Mouse (Mus musculus): Measurements from ENCODE around the gene Zbtb7b. TPM values are rescaled to one million over a fixed set of nuclear protein-coding genes. Genes with fewer than 3 reads are reported as not detected.
A peak's percentile ranks its signal among the peaks of the same experiment; 100 is the strongest.

The Zbtb7b gene
- 20.8 and 40.2 TPM in 2 replicates for polyA plus RNA-seq (2011; ENCODE audit: insufficient read depth, insufficient read length, low replicate concordance, missing spikeins)

DNA sequence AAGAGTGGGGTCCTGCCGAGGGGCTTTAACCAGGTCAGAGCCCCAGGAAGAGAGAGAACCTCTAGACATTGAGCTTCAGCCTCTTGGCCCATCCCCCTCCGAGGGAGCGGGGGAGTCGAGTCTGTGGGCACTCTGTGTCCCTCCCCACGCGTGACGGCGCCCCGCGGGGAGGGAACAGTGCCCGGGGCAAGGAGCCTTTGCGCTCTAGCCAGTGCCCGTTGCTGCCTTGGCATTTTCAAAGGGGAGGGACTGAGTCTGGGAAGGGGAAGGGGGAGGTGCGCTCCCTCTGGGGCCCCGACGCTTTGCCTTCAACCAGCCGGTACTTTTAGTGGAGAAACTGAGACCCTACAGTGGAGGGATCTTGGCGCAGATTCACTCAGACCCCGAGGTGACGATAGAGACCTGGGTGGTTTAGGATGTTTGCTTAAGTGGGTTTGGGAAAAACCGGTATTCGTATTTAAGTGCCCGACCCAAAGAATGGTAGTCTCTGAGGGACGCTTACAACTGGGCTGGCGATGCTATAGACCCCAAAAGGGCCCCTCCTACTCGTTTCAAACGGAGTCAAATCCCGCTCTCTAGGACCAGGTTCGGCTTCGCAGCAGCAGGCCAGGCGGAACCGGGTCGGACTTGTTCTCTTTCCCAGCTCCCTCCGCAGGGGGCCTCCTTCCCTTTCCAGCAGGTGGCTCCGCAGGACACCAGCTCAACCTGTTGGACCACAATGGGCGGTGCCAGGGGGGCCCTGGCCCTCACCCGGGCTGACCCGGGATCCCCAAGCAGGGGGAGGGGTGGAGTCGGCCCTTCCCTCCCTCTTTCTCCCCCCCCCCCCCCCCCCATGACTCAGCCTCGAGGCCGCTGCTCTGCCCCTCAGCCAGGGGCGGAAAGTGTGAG is at the start of gene Zbtb7b:
Gene Zbtb7b (minus strand): TSS at position 771 of the 888 bp plus-strand sequence.
- TF ChIP-seq POLR2A (IDR thresholded peaks at IDR 0.05; ENCODE audit: borderline replicate concordance, control insufficient read depth, low read depth, low read length): peak; percentile 58; the same call in 1 of the 2 replicates
- TF ChIP-seq CTCF (IDR thresholded peaks at IDR 0.05; ENCODE audit: control insufficient read depth, insufficient read depth, low read length): peak; percentile 16; the same call in 1 of the 2 replicates
- under 1% methylated on average over 42 of the region's 42 CpGs for WGBS
- no peaks in the 10 kb centered on the region; the same call in 1 of the 2 replicates for H3K4me1 ChIP-seq (ENCODE audit: control insufficient read depth, insufficient read depth, low read length)
- peak within 1 kb of the TSS; percentile 87 for H3K27ac ChIP-seq (ENCODE audit: control insufficient read depth, insufficient read depth, low read depth, low read length, poor library complexity)
- H3K4me3 ChIP-seq (replicated peaks; ENCODE audit: control insufficient read depth, low read depth, low read length): peak within 1 kb of the TSS; percentile 75

DNA sequence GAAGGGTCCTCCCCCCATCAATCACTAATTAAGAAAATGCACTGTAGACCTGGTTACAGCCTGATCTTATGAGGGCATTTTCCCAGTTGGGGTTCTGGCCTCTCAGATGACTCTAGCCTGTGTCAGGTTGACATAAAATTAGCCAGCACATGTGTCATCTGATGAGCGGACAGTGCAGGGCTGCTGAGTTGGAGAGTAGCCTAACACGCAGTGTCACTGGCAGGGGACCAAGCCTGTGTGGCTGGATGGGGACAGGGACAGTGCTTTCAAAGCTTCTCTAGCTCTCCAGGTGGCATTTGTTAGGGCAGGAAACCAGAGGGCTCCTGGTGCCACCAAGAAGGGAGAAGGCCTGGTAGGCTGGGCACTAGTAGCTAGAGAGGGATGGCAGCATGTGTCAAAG is 46.1 kb upstream of the Zbtb7b start:
- TF ChIP-seq POLR2A (IDR thresholded peaks at IDR 0.05; ENCODE audit: borderline replicate concordance, control insufficient read depth, low read depth, low read length) (no peak), CTCF (IDR thresholded peaks at IDR 0.05; ENCODE audit: control insufficient read depth, insufficient read depth, low read length) (no peak)
- H3K4me1 ChIP-seq (ENCODE audit: control insufficient read depth, insufficient read depth, low read length): peaks cover 7% of the 10 kb centered on the region
- WGBS: 90% methylated on average over 2 of the region's 2 CpGs
- H3K4me3 ChIP-seq (replicated peaks; ENCODE audit: control insufficient read depth, low read depth, low read length): no peak overlapping the region
- H3K27ac ChIP-seq (ENCODE audit: control insufficient read depth, insufficient read depth, low read depth, low read length, poor library complexity): no peak overlapping the region

DNA sequence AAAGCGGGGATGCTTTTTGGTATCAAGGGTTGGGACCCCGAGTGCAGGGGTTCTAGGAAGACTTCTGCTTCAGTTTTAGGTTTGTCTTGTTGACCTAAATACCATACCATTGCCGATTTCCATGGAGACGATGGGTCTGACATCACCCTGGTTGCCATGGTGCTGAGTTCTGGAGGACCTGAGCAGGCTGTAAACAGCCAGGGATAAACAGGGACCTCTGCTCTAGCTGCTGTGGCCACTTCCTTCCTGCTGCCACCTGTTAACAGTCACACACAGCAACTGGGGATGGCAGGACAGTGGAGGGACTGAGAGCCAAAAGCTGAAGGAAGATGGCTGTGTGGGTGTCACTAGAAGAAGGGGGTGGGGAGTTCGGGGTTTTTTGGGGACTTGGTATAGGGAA is 42.7 kb upstream of the Zbtb7b start:
- H3K4me3 ChIP-seq (replicated peaks; ENCODE audit: control insufficient read depth, low read depth, low read length): peak overlapping the region; percentile 64
- H3K4me1 ChIP-seq (ENCODE audit: control insufficient read depth, insufficient read depth, low read length): peaks cover 7% of the 10 kb centered on the region
- H3K27ac ChIP-seq (ENCODE audit: control insufficient read depth, insufficient read depth, low read depth, low read length, poor library complexity): peak overlapping the region; percentile 64
- TF ChIP-seq CTCF (IDR thresholded peaks at IDR 0.05; ENCODE audit: control insufficient read depth, insufficient read depth, low read length): no peak
- no peak for TF ChIP-seq POLR2A (IDR thresholded peaks at IDR 0.05; ENCODE audit: borderline replicate concordance, control insufficient read depth, low read depth, low read length)
- 5% methylated on average over 5 of the region's 5 CpGs for WGBS

DNA sequence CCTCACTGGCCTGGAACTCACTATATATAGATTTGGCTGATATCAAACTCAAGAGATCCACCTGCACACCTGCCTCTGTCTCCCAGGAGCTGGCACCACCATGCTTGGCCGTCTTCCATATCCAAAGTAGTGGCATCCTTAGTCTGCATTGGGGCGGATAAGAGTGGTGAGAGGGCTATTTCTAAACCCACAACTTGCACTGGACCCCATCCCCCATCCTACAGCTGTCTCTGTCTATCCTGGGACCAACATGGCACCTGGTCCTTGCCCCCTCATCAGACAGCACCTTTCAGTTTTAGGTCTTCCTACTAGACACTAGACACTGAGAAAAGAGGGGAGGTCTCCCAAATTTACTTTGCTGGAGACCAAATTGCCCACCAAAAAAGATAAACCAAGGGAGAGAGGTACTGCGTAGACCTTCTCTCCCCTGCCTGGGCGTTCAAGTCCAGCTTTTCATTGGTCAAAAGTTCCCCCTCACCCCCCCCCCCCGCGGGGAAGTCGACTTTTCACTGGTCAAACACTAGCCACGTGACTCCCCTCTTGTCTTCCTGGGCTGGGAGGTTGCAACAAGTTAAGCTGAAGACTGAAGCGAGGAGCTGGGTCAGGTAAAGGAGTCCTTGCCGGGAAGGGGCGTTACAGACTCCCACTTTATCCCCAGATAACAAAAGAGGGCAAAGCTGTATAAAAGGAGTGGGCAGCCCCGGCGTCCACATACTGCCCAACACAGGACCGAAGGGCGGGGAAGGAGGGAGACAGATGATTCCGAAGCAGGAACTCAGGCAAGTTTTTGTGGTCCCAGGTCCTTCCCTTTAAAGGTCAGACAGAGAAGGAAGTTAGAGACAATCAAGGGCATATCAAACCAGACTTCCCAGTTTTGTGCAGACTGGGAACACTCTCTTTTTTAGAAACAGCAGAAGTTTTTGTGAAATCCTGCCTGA is 41.9 kb upstream of the Zbtb7b start, which contains the start of gene Pbxip1:
Gene Pbxip1 (plus strand): TSS at position 531 of the 938 bp plus-strand sequence.
- Histone ChIP-seq H3K4me3 (replicated peaks; ENCODE audit: control insufficient read depth, low read depth, low read length) (peak within 1 kb of the TSS; percentile 64), H3K4me1 (ENCODE audit: control insufficient read depth, insufficient read depth, low read length) (peaks cover 7% of the 10 kb centered on the region), H3K27ac (ENCODE audit: control insufficient read depth, insufficient read depth, low read depth, low read length, poor library complexity) (peak within 1 kb of the TSS; percentile 64)
- TF ChIP-seq POLR2A (IDR thresholded peaks at IDR 0.05; ENCODE audit: borderline replicate concordance, control insufficient read depth, low read depth, low read length) (0 out of 2 replicates have a peak, but pooled peaks have one; percentile 11), CTCF (IDR thresholded peaks at IDR 0.05; ENCODE audit: control insufficient read depth, insufficient read depth, low read length) (no peak)
- WGBS: 7% methylated on average over 16 of the region's 16 CpGs

DNA sequence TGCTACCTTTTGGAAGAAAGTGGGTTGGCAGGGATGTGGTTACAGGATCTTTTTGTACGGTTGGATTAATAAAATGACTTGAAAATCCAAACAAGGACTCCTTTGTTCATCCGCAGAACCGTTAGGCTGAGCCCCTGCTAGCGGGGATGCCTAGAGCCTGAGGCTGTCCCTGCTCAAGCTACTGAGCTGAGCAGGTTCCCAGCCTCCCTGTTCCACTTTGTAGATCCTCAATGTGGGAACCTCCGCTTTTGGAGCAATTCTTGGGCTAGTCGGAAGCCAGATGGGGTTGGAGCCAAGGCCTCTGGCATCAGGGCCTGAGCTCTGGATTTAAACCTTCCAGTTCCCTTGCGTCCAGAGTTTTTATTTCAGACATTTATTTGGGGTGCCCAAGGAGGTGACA is 40.5 kb upstream of the Zbtb7b start:
- peaks cover 7% of the 10 kb centered on the region for H3K4me1 ChIP-seq (ENCODE audit: control insufficient read depth, insufficient read depth, low read length)

DNA sequence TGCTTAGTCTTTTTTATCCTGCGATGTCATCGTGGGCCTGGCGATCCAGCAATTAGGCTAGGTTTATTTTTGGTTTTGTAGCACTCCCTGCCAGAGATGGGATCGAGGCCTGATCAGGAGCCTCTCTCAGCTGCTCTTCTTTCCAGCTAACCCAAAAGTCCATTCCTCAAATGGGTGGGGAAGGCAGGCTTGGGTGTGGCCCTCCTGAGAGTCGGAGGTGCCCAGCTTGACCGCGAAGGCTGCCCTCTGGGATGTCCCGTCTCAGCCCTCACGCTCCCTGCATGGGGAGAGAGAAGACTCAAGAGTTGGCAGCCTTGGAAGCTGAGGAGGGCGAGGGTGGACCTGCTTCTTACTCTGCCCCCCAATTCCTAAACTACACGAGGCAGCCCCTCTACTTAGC is 40.0 kb upstream of the Zbtb7b start:
- H3K4me1 ChIP-seq (ENCODE audit: control insufficient read depth, insufficient read depth, low read length): peaks cover 7% of the 10 kb centered on the region
- TF ChIP-seq POLR2A (IDR thresholded peaks at IDR 0.05; ENCODE audit: borderline replicate concordance, control insufficient read depth, low read depth, low read length) (no peak), CTCF (IDR thresholded peaks at IDR 0.05; ENCODE audit: control insufficient read depth, insufficient read depth, low read length) (no peak)
- H3K4me3 ChIP-seq (replicated peaks; ENCODE audit: control insufficient read depth, low read depth, low read length): no peak overlapping the region
- 89% methylated on average over 11 of the region's 11 CpGs for WGBS
- H3K27ac ChIP-seq (ENCODE audit: control insufficient read depth, insufficient read depth, low read depth, low read length, poor library complexity): no peak overlapping the region

More for the DNA sequence above, 40.5 kb upstream of the Zbtb7b start:
- no peak overlapping the region for H3K4me3 ChIP-seq (replicated peaks; ENCODE audit: control insufficient read depth, low read depth, low read length)
- no peak for TF ChIP-seq CTCF (IDR thresholded peaks at IDR 0.05; ENCODE audit: control insufficient read depth, insufficient read depth, low read length)
- no peak for TF ChIP-seq POLR2A (IDR thresholded peaks at IDR 0.05; ENCODE audit: borderline replicate concordance, control insufficient read depth, low read depth, low read length)
- 91% methylated on average over 7 of the region's 7 CpGs for WGBS
- no peak overlapping the region for H3K27ac ChIP-seq (ENCODE audit: control insufficient read depth, insufficient read depth, low read depth, low read length, poor library complexity)

DNA sequence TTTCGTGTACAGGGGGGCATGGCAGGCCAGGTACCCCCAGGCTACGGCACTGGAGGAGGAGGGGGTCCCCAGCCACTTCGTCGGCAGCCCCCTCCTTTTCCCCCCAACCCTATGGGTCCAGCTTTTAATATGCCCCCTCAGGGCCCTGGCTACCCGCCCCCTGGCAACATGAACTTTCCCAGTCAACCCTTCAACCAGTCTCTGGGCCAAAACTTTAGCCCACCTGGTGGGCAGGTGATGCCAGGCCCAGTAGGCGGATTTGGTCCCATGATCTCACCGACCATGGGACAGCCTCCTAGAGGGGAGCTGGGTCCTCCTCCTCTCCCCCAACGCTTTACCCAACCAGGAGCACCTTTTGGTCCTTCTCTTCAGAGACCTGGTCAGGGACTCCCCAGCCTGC is 38.0 kb upstream of the Zbtb7b start:
- 91% methylated on average over 8 of the region's 8 CpGs for WGBS
- no peak overlapping the region for H3K27ac ChIP-seq (ENCODE audit: control insufficient read depth, insufficient read depth, low read depth, low read length, poor library complexity)
- peaks cover 6% of the 10 kb centered on the region for H3K4me1 ChIP-seq (ENCODE audit: control insufficient read depth, insufficient read depth, low read length)
- no peak for TF ChIP-seq POLR2A (IDR thresholded peaks at IDR 0.05; ENCODE audit: borderline replicate concordance, control insufficient read depth, low read depth, low read length)
- no peak for TF ChIP-seq CTCF (IDR thresholded peaks at IDR 0.05; ENCODE audit: control insufficient read depth, insufficient read depth, low read length)
- no peak overlapping the region for H3K4me3 ChIP-seq (replicated peaks; ENCODE audit: control insufficient read depth, low read depth, low read length)

All from bone marrow, adult 2 months (tissue).